Mouse (Mus musculus) spleen, postnatal 10 days (tissue): ENCODE results near the gene Sh3d21.
"Not testable (repeated sequence)": the region's sequence is repeated elsewhere in the genome, so short reads cannot be mapped to it uniquely, and the experiment has no call there.

Experiments used
- DNase-seq, 2 experiments: peaks; one replicate each; pipeline ENCODE4 v3.0.0; 2021 to 2022; ENCODE audit warnings: low spot score in 2 of 2

The Sh3d21 gene

GRCm38 (mm10) chr4:126163067-126163659, at the start of gene Sh3d21:
Sh3d21 (minus strand) TSS chr4:126163491.
- DNase-seq, result no peak

GRCm38 (mm10) chr4:126207081-126207480, 43.8 kb upstream of the Sh3d21 start:
- no peak for DNase-seq

- no peak for DNase-seq
Measured at GRCm38 (mm10) chr4:126205386-126205785, 42.1 kb upstream of the Sh3d21 start.

GRCm38 (mm10) chr4:126204661-126205230, 41.5 kb upstream of the Sh3d21 start:
- DNase-seq, result no peak

- no peak for DNase-seq
Measured at GRCm38 (mm10) chr4:126204016-126204415, 40.7 kb upstream of the Sh3d21 start.

- no peak for DNase-seq
Measured at GRCm38 (mm10) chr4:126203336-126203895, 40.1 kb upstream of the Sh3d21 start.

- peak; percentile 95 to 99 for DNase-seq
Measured at GRCm38 (mm10) chr4:126202303-126203181, 39.3 kb upstream of the Sh3d21 start, which contains the start of gene Thrap3. Thrap3 (minus strand) TSS chr4:126202760.

GRCm38 (mm10) chr4:126201514-126202302, 38.4 kb upstream of the Sh3d21 start:
- DNase-seq, result peak; percentile 57 to 70

GRCm38 (mm10) chr4:126200656-126201055, 37.4 kb upstream of the Sh3d21 start:
- no peak for DNase-seq

- no peak for DNase-seq
Measured at GRCm38 (mm10) chr4:126200036-126200435, 36.7 kb upstream of the Sh3d21 start.

GRCm38 (mm10) chr4:126199556-126199955, 36.3 kb upstream of the Sh3d21 start:
- no peak for DNase-seq

- DNase-seq, result no peak
Measured at GRCm38 (mm10) chr4:126197485-126197884, 34.2 kb upstream of the Sh3d21 start.

GRCm38 (mm10) chr4:126194916-126195315, 31.6 kb upstream of the Sh3d21 start:
- no peak for DNase-seq

- DNase-seq, result no peak
Measured at GRCm38 (mm10) chr4:126194216-126194615, 30.9 kb upstream of the Sh3d21 start.

- no peak for DNase-seq
Measured at GRCm38 (mm10) chr4:126190636-126191035, 27.3 kb upstream of the Sh3d21 start.

GRCm38 (mm10) chr4:126187096-126187495, 23.8 kb upstream of the Sh3d21 start:
- no peak for DNase-seq

GRCm38 (mm10) chr4:126183034-126183433, 19.7 kb upstream of the Sh3d21 start:
- DNase-seq, result no peak

GRCm38 (mm10) chr4:126181170-126181957, 18.1 kb upstream of the Sh3d21 start:
- peak in 1 of 2 experiments; percentile 55 for DNase-seq

GRCm38 (mm10) chr4:126175980-126176379, 12.7 kb upstream of the Sh3d21 start:
- DNase-seq, result not testable (repeated sequence)

- no peak for DNase-seq
Measured at GRCm38 (mm10) chr4:126173800-126174199, 10.5 kb upstream of the Sh3d21 start.

GRCm38 (mm10) chr4:126170737-126171136, 7.4 kb upstream of the Sh3d21 start:
- DNase-seq, result not testable (repeated sequence)
